Mouse (Mus musculus) spleen, adult 18-20 months (tissue): Measurements from ENCODE around the gene Pdilt.
"Not testable (repeated sequence)": the region's sequence is repeated elsewhere in the genome, so short reads cannot be mapped to it uniquely, and the experiment has no call there.

ENCODE experiments used
- DNase-seq, 2 experiments: peaks; one replicate each; pipeline ENCODE4 v3.0.0; 2022; ENCODE audit warnings: mixed read lengths in 2 of 2

The Pdilt gene

DNA sequence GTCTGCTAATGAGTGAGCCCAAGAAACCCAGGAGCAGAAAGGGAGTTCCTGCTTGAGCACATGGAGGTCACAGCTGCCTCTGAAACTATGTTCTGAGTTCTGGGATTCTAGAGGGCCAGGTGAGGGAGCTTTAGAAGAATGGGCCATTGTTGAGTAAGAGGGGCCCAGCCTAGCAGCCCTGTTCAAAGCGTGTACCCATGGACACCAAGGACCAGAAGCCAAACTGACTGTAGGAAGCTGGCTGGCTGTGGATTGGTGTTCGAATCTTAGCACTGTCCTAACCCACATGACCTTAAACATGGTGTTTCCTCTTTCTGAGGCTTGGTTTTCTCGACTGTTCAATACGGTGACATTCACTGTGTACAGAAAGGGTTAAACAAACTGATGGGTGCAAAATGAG is at the start of gene Pdilt:
Pdilt (minus strand) TSS at position 101 of the 400 bp plus-strand sequence.
- no peak for DNase-seq

DNA sequence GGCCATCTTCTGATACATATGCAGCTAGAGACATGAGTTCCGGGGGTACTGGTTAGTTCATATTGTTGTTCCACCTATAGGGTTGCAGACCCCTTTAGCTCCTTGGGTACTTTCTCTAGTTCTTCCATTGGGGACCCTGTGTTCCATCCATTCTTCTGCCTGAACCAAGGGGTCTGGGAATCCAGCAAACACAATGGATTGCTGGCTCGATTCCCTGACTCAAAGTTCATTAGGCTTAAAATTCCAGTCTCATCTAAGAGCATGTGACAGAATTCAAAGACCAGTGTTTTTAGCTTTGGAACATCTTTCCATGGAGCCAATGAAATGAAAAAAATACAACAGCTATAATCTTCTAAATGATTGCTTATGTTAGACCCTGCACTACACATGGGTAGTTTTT is 39.2 kb upstream of the Pdilt start:
- not testable (repeated sequence) for DNase-seq

DNA sequence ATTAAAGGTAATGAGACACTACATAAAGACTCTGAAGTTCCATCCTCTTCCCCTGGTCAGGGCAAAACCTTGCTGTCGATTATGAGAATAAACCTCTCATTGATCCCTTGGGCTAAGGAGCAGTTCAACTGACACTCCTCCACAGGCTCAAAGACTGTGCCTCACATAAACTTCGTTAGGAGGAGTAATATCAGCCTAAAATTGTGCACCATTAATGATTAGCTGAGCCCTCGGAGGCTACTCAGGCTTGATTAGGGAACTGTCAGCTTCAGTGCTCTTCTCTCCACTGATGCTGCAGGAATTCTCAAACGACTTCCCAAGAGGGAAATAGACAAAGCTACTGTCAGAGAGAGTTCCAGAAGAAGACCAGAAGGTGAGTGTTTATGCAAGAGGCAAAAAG is 38.2 kb upstream of the Pdilt start:
- no peak for DNase-seq

DNA sequence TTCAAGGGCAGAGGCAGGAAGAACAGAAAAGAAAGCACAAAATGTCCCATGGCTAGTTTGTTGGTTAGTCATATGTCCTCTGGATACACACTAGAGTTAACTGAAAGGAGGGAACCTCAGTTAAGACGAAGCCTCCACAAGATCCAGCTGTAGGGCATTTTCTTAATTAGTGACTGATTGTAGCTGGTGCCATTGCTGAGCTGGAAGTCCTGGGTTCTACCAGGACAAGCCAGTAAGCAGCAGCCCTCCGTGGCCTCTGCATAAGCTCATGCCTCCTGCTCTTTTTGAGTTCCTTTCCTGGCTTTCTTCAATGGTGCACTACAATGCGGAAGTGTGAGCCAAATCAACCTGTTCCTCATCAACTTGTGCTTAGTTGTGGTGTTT is 37.2 kb upstream of the Pdilt start:
- DNase-seq, result no peak

DNA sequence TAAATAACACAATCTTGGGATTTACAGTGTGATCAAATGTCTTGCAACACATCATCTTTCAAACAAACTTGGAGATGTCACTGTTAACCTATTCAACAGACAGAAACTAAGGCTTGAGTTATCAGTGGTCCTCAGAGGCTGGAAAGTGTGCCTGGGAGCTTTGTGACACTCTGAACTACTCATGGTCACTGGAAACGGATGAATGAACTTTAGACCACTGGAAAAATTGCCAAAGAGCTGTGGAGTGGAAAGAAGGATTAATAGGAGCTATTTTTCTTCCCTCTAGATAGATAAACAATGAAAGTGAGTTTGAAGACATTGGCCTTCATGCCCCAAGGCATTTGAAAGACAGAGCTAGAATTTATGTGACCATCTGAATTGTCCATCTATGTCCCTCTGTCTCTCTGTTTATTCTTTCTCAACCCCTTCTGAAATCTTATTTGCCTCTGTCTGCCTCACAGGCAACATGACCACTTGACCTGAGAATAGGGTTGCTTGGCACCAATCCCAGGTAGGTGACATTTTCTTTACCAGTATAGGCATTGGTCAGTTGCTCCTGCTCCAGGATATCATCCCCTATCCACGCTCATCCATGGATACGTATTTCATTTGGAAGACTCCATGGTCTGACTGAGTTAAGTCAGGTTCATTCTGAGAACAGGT is 36.6 kb upstream of the Pdilt start:
- DNase-seq, result no peak

DNA sequence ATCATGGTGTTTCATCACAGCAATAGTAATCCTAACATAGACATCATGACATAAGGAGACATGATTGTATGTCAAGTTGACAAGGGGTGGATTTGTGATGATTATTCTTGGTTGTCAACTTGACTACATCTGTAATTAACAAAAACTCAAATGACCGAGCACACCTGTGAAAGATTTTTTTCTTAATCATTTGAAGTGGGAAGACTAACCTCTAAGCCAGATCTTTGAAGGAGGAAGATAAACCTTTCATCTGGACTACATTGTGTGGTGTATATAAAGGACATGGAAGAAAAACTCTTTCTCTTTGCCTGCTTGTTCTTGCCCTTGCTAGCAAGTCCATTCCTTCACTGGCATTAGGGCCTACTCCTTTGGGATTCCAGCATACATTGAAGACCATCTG is 30.8 kb upstream of the Pdilt start, which contains the start of gene Acsm2:
Acsm2 (plus strand) TSS at position 301 of the 400 bp plus-strand sequence.
- no peak for DNase-seq

DNA sequence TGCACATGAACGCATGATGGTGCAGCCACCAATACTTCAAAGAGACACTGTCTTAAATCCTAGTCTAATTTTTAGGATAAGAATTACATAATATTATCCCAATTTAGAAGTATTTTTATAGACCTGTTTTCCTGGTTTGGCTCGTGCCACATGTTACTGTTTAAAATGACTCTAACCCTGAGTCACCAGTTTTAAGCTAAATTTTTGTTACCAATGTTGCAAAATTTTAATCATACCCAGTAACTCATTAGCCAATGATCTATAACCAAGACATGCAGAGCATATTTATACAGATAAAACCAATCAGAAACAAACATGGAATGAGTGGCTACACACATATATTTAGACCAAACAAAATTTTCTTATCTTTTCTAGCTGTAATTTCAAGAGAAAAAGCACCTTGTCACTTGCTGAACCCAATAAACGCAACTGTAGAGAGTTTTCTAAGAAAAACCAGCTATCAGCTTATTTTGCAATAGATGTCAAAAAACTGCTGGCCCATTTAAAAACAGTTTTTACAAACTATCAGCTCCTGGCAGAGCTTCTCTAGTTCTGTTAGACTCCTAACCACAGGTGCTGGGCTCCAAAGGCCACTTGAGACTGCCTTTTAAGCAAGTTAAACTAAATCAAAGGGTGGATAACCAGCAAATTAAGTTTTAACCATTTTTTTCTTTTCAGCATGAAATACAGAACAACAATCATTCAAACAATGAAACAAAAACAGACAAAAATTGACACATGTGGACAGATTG is 27.4 kb upstream of the Pdilt start:
- no peak for DNase-seq

DNA sequence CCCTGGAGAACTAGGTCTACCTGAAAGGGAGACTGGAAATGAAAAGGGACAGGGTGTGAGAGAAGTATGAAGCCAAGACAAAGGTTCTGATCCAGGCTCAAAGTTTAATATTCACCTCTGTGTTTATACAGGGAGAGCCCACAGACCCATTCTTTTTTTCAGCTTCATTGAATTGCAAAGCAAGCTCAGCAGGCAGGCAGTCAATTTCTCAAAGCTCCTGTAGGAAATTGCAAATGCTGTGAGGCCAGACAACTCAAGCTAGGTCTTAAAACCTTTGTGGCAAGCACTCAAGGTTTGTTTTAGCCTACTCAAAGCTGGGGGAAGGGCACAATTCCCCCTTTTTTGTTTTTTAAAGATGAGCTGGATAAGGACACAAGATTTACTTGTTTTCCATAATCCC is 22.3 kb upstream of the Pdilt start:
- no peak for DNase-seq

DNA sequence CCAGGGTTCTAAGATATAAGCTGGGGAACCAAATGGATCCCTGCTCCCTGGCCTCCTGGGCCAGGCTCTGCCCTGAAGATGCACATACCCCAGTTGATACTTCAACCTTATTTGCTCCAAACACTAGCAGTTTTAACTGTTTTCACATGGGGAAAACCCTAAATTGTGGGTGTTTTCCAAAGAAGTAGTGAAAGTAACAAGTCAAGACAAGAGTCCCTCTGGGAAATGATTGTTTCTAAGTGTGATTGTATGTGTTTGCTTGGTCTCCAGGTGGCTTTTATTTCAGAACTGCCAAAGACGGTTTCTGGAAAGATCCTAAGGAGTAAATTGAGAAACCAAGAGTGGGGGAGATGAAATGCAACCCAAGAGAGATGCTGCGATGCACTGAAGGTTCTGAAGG is 19.2 kb upstream of the Pdilt start:
- no peak for DNase-seq

DNA sequence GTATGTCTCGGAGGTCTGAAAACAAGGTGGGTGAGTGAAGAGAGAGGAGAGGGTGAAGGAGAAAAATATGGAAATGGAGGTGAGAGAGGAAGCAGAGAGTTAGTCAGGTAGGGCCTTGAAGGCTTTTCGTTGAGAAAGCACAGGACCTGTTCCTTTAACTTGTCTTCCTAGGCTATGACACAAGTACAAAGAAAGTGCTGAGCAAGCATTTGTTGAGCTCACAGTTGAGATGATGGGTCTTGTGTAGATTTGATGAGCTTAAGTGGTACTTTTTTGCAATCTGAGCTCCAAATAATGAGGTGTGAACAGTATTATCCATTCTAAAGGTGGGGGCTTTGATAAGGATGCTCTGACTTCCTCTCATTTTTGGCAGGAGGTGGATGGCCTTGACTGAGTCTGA is 11.1 kb upstream of the Pdilt start:
- DNase-seq, result no peak

DNA sequence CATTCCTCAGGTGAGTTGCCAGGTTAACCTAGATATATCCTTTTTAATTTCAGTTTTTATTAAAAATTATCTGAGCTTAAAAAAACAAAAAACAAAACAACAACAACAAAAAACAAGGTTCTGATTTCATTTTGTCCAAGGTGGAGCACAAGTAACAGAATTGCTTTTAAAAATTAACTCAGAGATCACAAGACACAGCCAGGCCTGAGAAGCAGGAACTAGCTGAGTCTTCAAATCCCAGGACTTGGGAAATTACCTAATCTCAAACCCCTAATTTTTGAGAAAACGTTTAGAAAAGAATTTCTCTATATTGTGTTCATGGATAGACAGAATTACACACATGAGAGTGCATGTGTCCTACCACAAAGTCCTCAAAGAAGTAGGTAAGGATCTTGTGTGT is 9.6 kb upstream of the Pdilt start:
- no peak for DNase-seq

DNA sequence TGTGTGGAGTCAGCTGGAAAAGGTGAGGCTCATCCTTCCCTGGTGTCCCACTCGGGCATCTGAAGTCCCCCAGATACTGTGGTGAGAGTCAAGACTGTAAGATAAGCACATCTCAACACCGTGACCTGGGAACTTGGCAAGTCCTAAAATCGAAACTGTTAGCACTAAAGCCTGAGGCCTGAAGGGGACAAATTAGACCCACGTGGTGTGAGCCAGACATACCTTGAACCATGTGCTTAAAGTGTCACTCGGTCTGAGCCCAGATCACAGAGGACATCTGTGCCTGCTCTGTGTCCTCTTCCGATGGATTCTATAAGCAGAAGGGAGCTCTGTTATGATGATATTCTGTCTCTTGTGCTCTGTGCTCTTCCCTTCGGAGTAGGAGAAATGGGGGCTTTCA is 5.3 kb upstream of the Pdilt start:
- DNase-seq, result no peak

DNA sequence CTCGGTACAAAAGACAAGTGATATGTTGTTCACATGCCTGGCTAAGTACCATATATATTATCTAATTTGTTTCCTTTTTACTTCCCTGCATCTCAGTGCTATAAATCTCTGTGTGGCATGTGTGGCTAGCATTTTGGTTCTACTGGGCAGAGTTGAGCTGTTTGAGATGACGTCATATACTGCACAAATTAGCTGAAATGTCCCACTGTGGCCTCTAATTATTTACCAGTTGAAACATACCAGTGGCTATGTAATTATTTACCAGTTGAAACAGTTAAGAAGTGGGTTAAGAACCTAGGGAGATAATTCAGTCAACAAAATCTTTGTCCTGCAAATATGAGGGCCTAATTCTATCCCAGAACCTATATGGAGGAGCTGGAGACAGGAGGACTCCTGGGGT is 4.3 kb upstream of the Pdilt start:
- DNase-seq, result no peak

DNA sequence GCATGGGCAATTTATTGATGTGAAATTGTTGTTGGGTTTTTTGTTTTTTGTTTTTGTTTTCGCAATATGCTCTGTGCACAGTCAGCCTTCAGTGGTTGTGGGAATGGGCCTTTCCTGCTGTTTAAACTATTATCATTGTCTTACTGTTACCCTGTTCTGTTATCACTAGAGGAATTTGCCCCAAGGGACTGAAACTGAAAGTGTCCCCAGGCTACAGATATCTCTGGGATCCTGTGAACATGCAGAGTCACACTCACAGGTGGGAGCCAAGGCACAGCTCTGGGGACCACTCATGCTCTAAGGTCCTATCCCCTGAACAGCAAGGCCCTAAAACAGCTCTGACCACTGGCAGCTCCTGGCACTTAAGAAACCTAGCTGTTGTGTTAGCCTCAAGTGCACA is 3.8 kb upstream of the Pdilt start:
- DNase-seq, result no peak

DNA sequence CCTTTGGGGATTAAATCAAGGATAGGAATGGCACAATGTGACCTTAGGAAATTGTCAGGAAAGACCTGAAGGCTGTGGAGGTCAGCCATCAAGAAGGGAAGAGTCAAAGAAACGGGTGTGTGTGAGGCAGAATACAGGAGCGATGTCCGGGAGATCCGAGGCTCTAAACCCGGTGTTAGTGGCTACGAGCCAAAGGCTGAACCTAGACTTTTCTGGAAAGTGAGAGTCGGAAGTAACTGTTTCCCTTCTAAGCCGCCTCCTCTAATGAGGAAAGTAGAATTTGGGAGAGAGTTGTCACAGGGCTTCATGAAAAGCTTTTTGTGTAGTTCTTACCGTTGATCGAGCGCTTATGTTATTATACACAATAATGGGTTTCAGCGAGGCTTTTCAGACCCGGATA is 3.2 kb upstream of the Pdilt start:
- no peak for DNase-seq

DNA sequence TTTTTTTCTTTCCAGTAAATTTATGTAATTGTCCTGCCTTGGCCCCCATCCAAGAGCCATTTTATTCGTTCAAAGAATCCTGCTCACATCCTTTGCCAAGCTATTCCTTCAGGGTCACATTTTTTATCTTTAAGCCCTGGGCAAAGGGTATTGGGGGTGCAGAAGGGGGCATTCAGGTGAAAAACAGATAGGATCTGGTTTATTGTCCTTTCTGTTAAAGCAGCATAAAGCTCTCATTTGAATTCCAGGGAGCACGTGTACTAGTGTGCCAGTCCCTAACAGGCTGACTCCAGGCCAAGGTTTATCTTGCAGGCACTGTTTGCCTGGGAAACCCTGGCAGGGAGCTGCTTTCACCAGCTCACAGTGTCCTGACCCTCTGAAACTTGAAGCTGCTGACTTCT is 2.6 kb upstream of the Pdilt start:
- DNase-seq, result no peak

DNA sequence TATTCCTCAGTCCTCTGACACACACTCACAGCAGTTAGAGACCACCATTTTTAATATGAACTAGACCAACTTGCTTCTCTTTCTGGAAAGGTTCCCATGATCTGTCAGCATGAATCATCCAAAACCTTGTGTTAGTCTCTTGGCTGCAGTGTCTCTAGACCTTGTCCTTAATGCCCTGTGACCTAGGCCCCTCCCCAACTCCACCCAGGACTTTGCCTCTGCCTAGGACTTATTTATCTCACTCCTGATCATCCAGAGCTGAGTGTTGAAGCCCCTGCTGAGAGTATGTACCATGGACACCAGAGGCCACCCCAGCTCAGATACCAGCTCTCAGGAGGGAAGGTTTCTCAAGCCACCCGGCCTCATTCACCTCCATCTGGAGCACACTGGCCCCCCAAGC is 904 bp downstream of the Pdilt start:
- no peak for DNase-seq

DNA sequence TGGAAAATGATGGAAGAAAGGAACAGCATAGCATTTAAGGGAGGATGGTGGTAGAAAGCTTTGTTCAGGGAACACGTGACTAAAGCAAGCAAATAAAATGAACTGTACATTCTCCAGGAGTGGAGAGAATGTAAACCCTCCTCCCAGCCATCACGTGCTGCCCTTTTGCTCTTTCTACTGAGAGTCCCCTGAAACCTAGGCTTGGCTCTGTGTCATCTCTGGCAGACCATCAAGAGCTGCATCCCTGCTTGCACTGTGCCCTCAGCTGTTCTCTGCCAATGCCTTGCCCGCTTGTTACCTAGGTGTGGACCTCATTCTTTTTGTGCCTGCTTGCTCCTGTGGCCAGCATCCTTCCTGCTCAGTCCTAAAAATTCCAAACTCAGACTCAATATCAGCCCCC is 1.5 kb downstream of the Pdilt start:
- no peak for DNase-seq

DNA sequence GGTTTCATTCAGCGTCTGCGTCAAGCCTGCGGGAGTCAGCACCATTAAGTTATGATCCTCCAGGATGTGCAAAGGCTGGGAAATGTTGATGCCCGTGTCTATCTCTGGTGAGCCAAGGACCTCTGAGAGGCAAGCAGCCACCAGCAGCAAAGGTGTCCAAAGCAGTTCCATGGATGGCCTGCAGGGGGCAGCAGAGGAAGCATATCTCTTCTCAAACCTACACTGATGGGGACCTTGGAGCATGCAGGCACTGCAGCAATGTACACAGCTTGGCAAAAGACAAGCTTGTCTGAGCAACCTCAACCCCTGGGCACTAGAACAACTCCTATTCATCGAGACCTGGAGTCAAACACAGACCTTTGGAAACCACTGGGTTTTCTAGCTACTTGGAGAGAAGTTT is 3.6 kb downstream of the Pdilt start:
- DNase-seq, result peak in 1 of 2 experiments; percentile 32

DNA sequence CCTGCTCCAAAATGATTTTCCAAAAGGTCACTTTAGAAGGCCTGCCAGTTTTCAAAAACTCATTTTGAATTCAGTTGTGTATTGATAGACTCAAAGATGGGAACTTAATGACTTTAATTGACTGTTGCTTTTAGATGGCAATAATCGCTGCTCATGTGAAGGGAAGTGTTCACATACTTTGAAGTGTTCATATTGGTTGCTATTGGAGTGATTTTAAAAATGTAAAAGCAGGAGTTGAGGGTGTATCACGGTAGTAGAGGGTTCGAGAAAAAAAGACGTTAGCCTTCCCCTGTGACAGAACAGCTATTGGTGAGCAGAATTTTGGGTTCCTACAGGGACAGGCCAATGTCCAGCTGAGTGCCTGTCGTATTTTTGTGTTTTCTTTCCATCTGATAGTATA is 4.1 kb downstream of the Pdilt start, which contains the start of gene Acsm5:
Acsm5 (plus strand) TSS at position 301 of the 400 bp plus-strand sequence.
- DNase-seq, result no peak

DNA sequence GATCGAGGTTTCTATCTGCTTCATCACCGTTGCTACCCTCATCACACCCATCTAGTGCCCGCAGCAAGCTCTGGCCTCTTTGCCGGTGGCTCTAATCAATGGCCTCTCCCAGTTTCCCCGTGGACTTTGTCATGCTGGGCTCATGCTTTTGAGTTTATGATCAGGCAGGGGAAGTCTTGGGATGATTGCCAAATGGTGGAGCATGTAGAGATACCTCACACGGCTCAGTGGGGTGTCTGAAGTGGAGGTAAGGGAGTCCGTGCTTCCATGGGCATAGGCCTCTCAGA is 7.1 kb downstream of the Pdilt start:
- DNase-seq, result no peak

DNA sequence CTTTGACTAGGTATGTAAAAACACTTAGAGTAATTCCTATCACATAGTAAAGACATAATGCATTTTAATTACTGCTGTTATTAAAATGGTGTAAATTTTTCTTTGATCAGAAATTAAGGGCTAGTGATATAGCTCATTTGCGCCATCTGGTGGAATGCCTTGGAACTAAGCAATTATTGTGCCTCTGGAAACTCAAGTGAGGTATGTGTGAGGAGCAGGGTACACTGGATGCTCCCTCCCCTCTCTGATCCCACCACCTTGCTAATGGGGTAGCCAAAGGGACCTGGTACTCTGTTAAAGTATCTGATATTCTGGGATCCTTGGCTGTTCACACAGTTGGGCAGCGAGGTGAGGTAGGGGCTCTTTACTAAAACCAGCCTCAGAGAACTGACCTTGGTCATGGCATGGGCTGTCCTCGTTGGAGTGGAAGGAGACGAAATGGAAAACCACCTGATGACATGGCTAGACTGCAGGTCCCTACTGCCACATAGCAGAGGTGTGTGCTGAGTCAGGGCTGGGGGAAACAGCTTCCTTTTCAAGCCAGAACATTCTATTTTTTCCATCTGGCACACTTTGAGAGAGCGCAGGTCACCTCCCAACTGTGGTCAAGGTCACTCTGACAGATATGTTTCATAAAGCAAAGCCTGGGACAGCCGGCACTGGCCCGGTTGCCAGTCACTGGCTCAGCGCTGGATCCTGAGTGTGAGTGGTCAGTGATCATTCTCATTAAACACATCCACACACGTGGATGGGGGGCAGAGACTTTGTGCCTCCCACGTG is 7.6 kb downstream of the Pdilt start:
- DNase-seq, result peak in 1 of 2 experiments; percentile 22

DNA sequence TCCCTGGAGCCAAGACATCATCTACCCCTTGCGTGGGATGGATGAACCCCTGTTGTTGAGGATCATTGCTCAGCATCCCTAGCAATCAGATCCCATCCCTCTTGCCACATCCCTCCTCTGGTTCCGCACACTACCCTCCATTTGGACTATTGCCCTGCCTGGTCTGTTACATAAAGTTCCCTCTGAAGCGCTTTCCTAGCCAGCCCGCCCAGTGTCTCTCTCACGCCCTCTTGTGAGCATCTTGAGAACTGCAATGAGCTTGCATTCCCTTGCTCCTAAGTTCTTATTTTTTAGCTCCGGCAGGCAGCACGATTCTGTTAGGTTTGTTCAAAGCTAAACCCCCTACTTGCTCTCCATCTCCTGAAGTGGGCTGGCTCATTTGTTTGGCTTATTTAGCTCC is 10.2 kb downstream of the Pdilt start:
- DNase-seq, result no peak

DNA sequence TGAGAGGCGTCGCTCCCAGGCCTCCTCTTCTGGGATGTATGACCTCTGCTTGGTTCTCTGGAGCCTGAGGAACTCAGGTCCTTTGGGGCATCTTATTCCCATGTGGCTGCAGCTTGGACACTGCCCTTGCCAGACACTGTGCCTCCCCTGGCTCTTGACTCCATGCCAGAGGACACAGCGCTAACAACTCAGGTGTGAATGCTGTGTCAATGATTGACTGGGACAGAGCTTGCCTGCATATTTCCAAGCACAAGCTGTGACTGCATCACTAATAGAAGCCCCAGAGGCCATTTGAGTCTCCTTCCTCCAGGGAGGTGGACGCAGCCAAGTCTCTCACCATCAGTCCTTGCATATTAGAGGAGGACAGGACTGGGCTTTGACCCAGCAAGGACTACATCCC is 12.1 kb downstream of the Pdilt start:
- no peak for DNase-seq
